Mouse (Mus musculus): Measurements from ENCODE around the gene Lpar1. TPM values are rescaled to one million over a fixed set of nuclear protein-coding genes. Genes with fewer than 3 reads are reported as not detected.
"Not testable (repeated sequence)": the region's sequence is repeated elsewhere in the genome, so short reads cannot be mapped to it uniquely, and the experiment has no call there.

Lpar1 gene
- polyA plus RNA-seq, 2 experiments from 2014 or later = not detected

DNA sequence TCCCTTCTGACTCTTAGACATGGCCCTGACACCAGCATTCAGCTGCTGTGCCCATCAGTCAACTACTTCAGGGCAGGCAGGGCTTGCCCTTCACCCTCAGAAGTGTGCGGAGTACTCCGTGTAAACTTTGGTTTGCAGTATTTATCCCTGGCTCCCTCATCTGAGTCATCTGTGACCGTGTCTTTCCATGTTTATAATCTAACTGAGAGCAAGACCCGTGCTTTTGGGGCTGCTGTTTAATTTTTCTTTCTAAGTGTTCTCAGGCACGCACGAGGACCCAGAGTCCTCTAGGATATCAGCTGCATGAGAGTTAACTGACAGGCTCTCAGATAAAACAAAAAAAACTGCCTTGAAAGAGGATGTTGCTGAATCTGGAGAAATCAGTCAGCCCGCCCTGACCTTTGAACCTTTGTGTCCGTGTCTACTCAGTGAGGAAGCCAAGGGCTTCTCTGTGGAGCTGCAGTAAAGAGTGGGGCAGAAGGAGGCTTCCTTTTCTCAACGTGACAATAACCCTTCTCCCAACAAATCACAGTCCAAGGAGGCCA is 7.7 kb downstream of the Lpar1 start:
- ATAC-seq = no peak

DNA sequence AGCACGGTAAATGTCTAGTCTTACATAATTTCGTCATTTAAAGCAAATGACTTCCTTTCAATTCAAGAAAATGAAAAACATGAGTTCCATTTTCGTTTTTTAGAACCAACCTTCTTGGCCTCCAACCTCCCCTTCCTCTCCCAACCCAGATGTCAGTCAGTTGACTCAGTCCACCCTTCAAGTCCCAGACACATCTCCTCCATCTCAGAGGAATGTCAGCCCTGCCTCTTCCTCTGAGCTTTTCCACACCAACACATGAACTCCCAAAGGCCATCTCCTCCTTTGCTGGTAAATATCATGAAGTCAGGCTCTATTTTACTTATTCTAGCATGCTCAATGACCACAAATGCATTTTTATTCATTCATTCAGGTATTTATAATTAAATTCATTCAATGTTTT is 10.5 kb downstream of the Lpar1 start:
- no peak for ATAC-seq

DNA sequence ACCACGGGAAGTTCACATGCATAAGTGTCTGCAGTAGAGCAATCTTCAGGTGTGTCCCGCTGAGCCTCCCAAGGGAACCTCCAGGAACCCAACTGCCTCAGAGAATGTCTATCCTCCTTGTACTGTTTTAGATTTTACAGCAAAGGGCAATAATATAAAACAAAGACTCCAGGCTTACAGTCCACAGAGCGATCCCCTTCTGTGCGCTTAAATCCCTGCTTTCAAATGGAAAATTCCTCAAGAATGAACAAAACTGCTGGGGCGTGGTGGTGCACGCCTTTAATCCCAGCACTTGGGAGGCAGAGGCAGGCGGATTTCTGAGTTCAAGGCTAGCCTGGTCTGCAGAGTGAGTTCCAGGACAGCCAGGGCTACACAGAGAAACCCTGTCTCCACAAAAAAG is 11.0 kb downstream of the Lpar1 start:
- ATAC-seq = not testable (repeated sequence)

- ATAC-seq = no peak
Observed at GRCm38 (mm10) chr4:58540841-58541240, 12.9 kb downstream of the Lpar1 start.

- ATAC-seq = no peak
Observed at GRCm38 (mm10) chr4:58540385-58540784, 13.3 kb downstream of the Lpar1 start.

DNA sequence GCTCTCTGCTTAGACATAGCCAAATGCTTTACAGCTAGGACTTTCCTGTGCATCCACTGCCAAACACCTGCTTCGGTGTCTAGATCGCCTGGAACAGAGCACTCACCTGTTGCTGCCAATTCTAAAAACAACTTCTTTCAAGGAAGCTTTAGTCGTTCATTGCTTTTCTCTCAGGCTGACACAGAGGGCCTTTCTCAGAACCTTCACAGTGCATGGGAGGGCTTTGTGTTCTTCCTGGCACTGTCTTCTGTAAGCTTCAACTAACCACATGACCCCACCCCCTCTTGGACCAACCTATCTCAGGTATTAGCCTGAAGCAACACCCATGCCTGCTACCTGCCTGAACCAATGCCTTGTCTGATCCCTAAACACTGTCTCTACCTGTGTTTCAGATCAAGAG is 15.0 kb downstream of the Lpar1 start:
- ATAC-seq = no peak

DNA sequence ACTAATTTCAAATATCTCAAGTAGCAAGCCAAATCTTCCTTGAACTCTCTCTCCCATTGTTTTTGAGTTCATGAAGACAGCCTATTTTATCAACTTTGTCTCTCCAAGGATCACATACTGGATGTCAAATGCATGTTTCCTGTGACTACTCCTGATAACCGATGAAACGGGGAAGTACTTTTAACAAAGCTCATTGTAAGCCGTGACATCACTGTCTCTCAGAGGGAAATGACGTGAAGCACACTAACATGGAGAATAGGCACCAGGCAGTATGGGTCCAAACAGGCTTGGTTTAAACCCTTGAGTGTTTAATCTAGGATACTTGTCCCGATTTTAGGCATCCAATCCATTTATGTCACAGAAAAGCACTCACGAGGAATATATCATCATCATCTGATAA is 17.9 kb downstream of the Lpar1 start:
- no peak for ATAC-seq

GRCm38 (mm10) chr4:58534726-58535350 is 18.9 kb downstream of the Lpar1 start:
- ATAC-seq = no peak

DNA sequence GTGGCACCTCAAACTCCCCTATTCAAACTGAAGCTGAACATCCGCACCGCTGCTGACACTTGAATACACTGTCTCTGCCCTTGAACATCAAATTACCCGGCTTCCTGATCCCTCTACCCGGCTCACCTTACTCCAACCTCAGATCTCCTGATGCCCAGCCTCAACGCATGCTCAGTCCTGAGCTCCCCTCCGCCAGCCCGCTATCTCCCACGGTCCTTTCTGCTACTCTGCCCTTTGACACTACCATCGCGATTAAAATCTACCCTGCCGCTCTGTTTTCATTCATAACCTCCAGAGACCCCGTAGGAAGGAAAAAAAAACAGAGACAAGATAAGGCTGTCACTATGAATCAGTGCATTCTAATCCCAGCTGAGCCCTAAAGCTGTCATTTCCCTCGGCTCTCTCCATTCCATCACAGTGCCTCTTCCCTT is 19.5 kb downstream of the Lpar1 start:
- no peak for ATAC-seq

DNA sequence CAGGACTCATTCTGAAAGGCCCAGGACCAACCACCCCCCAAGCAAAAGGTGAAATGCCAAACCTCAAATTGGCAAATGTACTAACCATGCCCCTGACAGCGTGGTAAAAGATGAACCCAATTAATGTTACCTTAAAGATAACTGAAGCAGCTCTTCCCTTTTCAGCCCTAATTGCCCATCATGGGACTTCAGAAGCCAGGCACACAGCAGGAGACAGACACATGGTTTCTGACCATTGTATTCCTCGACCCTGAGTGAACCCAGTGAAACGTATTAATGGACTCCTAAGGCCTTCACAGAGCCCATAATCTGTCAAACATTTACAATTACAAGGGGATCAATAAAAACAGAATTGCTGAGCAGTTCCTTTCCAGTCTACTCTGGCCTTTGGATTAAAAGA is 20.2 kb downstream of the Lpar1 start:
- ATAC-seq = no peak

DNA sequence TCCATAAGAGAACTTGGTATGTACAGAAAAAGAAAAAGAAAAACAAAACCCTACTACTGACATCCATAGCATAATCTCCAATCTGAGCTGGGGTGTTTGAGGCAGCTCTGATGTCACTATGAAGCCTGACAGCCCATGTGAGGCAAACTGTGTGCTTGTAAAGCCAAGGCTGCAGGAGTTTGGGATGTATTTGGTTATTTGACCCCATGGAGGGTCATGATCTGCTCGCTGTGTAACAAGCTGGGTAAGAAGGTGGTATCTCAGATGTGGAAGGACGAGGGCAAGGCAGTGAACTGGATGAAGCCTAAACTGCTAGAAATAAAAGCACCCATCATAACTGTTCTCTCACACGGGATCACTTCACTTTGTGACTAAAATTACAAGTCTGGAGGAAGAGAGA is 21.4 kb downstream of the Lpar1 start:
- ATAC-seq = no peak

GRCm38 (mm10) chr4:58530706-58531105 is 23.0 kb downstream of the Lpar1 start:
- no peak for ATAC-seq

DNA sequence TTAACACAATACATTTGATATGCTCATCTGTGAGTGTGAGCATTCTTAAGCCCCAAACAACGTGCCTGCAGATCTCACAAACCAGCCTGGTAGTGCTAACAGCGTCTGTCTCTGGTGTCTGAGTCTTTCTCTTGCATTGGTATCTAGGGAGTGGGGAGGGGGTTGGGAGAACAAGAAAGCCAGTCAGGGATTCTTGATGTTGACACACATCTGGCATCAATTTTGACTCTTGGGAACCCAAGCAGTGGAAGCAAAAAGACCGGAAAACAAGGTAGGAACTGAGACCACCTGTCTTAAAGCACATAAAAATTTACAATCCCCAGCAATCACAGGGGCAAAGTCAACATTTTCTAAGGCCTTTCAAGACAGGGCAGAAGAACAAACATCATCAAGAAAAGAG is 23.4 kb downstream of the Lpar1 start:
- ATAC-seq = no peak

- ATAC-seq = no peak
Observed at GRCm38 (mm10) chr4:58527852-58528251, 25.8 kb downstream of the Lpar1 start.

DNA sequence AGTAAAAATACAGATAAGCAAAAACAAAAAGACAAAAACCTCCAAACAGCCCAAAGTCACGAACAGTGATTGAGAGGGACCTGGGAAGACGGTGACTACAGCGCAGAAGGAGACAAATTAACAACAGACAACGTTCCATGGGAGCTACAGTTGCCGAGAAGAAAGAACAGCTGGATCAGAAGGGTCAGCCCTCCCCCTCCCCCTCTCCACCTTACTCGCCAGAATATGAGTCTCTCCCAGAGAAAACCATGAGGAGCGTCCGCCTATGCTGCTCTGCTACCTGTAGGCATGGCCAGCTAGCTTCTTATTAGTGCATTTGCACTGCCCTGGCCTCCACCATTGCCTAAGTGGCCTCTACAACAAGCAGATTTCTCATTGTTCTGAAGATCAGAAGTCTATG is 32.6 kb downstream of the Lpar1 start:
- ATAC-seq = no peak

DNA sequence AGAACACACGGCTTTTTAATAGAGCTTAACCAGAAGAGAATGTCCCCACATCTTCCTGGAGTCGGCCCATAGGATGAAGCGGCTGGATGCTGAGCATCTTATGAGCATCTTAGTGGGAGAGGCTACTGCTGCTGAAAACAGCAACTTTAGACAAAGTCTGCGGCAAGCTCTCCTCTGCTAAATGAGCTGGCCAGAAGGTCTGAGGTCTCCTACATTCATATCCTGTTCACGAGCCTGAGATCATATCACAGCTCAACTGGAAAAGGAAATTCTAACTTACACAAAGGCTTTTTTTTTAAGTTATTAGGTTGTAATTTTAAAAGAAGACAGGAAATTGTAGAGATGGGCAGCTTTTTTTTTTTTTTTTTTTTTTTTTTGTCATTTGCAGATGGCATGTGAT is 33.2 kb downstream of the Lpar1 start:
- ATAC-seq = no peak

DNA sequence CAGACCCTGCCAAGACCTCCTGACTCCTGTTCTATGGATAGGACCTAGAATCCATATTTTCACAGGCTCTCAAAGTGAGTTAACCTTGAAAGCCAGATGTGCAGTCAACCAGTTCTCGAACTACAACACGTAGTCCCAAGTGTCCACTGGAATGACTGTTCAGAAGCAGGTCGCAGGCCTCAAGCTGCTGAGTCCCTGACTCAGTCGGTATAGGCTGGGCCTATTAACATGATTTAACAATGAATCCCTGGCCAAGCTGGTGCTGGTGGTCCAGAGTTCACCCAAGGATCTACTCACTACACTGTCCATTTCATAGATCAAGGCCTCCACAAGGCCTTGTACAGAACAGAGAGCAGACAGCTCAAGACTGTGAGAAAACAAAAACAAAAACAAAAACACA is 33.8 kb downstream of the Lpar1 start:
- ATAC-seq = no peak

DNA sequence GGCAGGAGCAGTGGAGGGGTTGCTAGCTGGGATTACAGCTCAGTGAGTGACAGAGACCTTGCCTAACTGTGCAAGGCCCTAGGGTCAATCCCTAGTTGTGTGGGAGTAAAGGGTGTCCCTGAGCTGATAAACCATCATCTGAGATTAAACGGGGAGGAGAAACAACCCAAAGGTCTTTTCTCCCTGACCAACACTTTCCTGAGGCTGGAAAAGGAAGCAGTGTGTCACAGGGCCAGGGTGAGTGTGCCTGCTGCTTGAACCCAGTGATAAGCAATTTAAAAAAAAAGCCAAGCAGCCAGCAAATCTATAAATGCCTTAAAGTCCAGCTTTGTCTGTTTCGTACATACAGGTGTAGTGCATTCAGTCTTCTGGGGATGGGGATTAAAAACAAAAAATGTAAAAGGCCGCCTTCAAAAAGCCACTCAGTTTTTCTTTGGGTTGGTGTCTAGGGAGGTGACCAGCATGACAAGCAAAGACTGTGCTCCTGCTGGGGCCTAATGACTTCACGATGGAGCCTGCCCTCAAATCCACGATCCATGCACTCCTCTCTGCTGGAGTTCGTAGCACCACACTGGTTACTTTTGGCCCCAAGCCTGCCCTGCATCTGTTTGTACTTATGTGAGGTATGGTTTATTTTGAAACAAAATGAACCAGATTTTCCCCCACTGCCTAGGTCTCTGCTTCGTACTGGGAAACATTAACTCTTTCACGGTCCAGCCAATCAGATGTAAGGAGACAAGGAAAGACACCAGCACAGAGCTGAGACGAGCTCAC is 35.3 kb downstream of the Lpar1 start:
- ATAC-seq = no peak

DNA sequence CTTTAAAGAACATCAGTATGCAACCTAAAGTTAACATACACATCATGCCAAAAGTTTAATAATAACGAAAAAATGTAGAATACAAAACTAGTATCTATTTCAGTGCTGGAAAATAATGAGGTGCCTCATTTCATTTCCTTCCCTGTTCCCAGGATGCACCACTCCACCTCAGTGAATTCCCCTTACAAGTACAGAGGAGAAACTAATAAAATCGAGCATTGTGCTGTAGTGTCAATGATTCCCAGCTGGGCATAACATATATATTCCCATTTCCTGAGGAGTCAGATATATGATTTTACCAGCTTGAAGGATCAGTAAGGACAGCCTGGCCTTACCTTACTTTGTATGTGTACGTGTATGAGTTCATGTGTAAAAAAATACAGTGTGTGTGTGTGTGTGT is 36.9 kb downstream of the Lpar1 start:
- no peak for ATAC-seq

DNA sequence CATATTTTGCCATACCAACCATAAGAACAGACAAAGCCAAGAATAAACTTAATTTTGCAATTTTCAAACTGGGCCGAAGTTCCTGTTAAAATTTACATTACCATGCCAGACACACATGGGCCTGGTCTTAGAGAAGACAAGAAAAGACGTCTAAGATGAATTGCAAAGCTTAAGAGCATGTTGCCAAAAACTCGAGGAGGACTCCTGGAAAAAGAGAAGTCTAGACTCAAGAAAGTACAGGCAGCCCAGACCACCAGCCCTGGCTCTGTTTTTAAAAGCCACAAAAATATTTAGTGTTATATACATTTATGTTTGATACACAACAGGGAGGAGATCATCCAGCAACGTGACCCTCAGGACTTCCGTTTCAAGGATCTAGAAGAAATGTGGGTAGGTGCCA is 37.5 kb downstream of the Lpar1 start:
- ATAC-seq = no peak

DNA sequence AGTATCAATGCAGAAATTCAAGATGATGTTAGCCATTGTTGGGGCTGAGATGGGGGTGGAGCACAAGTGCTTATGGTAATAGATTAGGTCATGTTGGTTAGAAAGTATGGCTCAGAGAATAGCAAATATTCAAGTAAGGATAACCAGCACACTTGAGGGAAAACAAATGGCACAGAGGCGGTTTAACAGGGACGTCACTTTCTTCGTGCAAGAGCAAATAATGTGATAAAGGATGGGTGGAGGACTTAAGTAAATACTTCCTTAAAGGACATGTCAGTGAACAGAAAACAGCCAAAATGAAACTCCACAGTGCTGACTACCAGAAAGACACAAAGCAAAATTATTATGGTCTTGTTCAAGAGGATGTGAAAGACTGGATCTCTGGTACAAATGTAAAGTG is 42.1 kb downstream of the Lpar1 start:
- ATAC-seq = no peak

GRCm38 (mm10) chr4:58508833-58509232 is 44.9 kb downstream of the Lpar1 start:
- ATAC-seq = no peak

DNA sequence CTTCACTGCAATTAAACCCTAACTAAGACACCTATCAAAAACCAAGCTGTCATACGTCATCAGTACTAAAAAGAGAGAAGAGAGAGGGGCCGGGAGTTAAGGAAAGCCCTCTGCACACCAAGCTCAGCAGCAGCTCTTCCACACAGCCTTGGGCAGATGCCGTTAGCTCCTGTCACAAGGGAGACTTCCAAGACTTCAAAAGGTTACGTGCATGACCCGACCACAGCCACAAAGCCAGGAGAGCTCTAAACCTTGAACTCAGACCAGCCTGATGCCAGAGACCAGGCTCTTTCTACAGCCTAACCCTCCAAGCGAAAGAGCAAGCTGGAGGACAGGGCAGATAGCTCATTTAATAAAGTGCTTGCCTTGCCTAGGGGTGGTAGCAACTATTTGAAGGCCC is 46.2 kb downstream of the Lpar1 start:
- ATAC-seq = no peak

Measured in CD4-positive, CD25-positive, alpha-beta regulatory T cell, adult 4 months (primary cell).